Mouse (Mus musculus) heart, adult 2 months (tissue): ENCODE data around the gene Slc39a9. TPM values are rescaled to one million over a fixed set of nuclear protein-coding genes. Genes with fewer than 3 reads are reported as not detected.

Experiments
- DNase-seq, 2 experiments: peaks; one replicate each; pipeline ENCODE4 v3.0.0; 2021
- H3K27ac ChIP-seq: fragments of 200-600 bp; 2 replicates; pipeline ENCODE4 v1.8.1; 2022
- H3K27me3 ChIP-seq: fragments of 200-500 bp; 2 replicates; pipeline ENCODE4 v1.6.1; 2012; ENCODE audit warnings: mild to moderate bottlenecking, low read length, inconsistent platforms, mixed read lengths; ENCODE audit not compliant: control insufficient read depth, insufficient read depth
- H3K36me3 ChIP-seq: fragments of 200-500 bp; 2 replicates; pipeline ENCODE4 v1.6.1; 2012; ENCODE audit warnings: low read length, inconsistent platforms; ENCODE audit not compliant: control insufficient read depth, insufficient read depth
- H3K4me1 ChIP-seq: fragments of 200-500 bp; 2 replicates; pipeline ENCODE4 v1.6.1; 2011; ENCODE audit warnings: low read length; ENCODE audit not compliant: control insufficient read depth, insufficient read depth
- H3K4me3 ChIP-seq: fragments of 200-600 bp; 2 replicates; pipeline ENCODE4 v1.8.1; 2022
- H3K79me2 ChIP-seq: fragments of 200-500 bp; replicated peaks from 2 replicates; pipeline ENCODE4 v1.6.1; 2012; ENCODE audit warnings: mild to moderate bottlenecking, inconsistent platforms, low read length, moderate library complexity, mixed read lengths; ENCODE audit not compliant: control insufficient read depth, insufficient read depth
- H3K9ac ChIP-seq: fragments of 200-500 bp; 2 replicates; pipeline ENCODE4 v1.6.1; 2012; ENCODE audit warnings: low read depth, mild to moderate bottlenecking, control low read depth, inconsistent platforms, low read length, mixed read lengths
- CTCF ChIP-seq: fragments of 200-600 bp; IDR thresholded peaks from 2 replicates; pipeline ENCODE4 v1.8.1; 2022; ENCODE audit warnings: antibody characterized with exemption, mild to moderate bottlenecking, moderate library complexity
- EP300 ChIP-seq: fragments of 200-500 bp; IDR thresholded peaks from 2 replicates; pipeline ENCODE4 v1.6.1; 2011; ENCODE audit warnings: low read depth, low read length, control low read depth; ENCODE audit not compliant: insufficient read depth
- POLR2A ChIP-seq: fragments of 200-500 bp; IDR thresholded peaks from 2 replicates; pipeline ENCODE4 v1.6.1; 2011; ENCODE audit warnings: mild to moderate bottlenecking, low read depth, low read length, control low read depth; ENCODE audit not compliant: insufficient read depth
- WGBS: fragments of 180-500 bp; shearing (Covaris S2); methylation state at CpG from one replicate; pipeline ENCODE4 v1.1.7; 2018; 5-methylcytosine and 5-hydroxymethylcytosine counted together
- intact Hi-C: fragments of 180-260 bp; cut with DNase I; formaldehyde crosslinking; loops from one replicate; pipeline ENCODE4 v1.15.1; 2025
- long read RNA-seq: library from polyadenylated mRNA; stranded (forward); transcript quantifications from one replicate; pipeline ENCODE4 v2.0.0, GENCODE M21; 2021
- polyA plus RNA-seq: library from polyadenylated mRNA; depleted of rRNA; stranded (reverse); fragments of >200 nt; gene quantifications from 2 replicates; pipeline ENCODE4 v1.2.3, GENCODE M21; 2012; rRNA removed
- total RNA-seq, 2 experiments: library from RNA; stranded (reverse); gene quantifications; 2 replicates each; pipeline ENCODE4 v1.2.3; 2021

Slc39a9 gene
- 10 to 100 TPM; 15.6 to 17.4 TPM for total RNA-seq
- polyA plus RNA-seq, result 18.1 and 24.7 TPM in 2 replicates
- long read RNA-seq, full-length matches to known transcripts, result 5 of 10 reads
- long read RNA-seq, partial matches to known transcripts, result 0 of 10 reads
- long read RNA-seq, other reads (novel, unspliced or antisense), result 5 of 10 reads

DNA sequence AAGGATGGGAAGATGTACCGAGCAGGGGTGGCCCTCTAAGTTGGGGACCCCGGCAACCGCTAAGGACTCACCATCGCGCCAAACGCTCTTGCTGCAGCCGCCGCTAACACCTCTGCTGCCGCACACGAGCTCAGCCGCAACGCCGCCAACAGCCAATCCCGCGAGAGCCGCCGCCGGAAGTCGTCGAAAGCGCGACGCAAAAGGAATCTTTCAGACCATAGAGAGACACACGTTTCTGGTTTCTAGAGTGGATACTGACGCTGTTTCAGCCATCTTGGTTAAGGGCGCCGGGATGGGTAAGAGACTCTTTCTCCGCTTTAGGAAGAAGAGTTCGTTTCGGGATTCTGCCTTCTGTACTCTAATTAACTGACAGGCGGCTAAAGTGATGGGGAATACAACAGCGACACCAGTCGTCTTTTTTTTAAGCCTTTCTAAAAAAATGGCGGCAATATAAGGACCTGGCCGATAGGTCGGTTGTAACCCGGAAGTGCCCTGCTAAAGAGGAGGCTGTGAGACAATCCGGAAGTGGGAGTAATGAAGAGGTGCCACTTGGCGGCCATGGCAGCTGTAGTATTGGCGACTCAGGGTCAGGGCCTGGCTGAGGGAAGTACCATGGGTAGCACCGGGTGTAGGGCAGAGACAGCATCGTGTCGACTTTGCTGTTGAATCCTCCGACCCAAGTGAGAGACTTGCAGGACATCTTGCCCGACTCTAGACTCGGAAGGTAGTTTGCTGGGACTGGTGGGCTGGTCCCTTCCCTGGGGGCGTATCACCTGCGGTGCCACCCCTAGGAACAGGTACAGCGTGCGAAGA, at the start of gene Slc39a9, which contains the start of gene Erh:
Gene Slc39a9, plus strand, starts transcription at position 191 of the 813 bp plus-strand sequence.
Gene Erh, minus strand, starts transcription at position 649 of the 813 bp plus-strand sequence.
- peak within 1 kb of the TSS; percentile 95 for H3K27ac ChIP-seq
- H3K27me3 ChIP-seq, result no peaks in the 10 kb centered on the region
- TF ChIP-seq POLR2A (peak; percentile 71), CTCF (peak; percentile 40), EP300 (peak; percentile 69; the same call in 1 of the 2 replicates)
- under 1% methylated on average over 50 of the region's 50 CpGs for WGBS
- peaks cover 3% of the 10 kb centered on the region for H3K79me2 ChIP-seq
- peaks cover 16% of the 10 kb centered on the region for H3K36me3 ChIP-seq
- H3K9ac ChIP-seq, result peak within 1 kb of the TSS; percentile 81
- intact Hi-C loops, result loop anchor here (10.0 kb wide), 1 partner anchor 1779 kb away; the partner anchor contains the start of genes Atp6v1d and Eif2s1
- H3K4me3 ChIP-seq, result peak within 1 kb of the TSS; percentile 92
- peaks cover 11% of the 10 kb centered on the region for H3K4me1 ChIP-seq
- DNase-seq, result peak; percentile 95

DNA sequence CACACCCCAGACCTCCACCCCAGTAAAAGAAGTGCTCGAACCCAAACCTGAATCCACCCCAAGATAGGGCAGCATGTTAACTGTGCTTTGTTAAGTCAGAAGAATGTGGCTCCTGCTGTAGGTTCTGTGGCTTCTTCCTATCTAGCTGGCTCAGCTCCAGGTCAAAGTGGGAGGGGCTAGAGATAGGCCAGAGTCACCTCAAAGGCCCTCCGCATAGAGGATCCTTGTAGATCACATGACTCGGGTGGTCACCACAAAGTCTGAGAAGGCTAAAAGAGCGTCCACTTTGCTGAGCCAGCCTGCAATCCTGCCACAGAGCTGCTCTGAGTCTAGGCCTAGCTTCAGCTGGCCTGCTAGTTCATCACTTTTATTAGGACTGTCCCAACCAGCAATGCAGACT, 49.5 kb upstream of the Slc39a9 start:
- WGBS, result 53% methylated on average over 4 of the region's 4 CpGs
- no peaks in the 10 kb centered on the region for H3K79me2 ChIP-seq
- no peaks in the 10 kb centered on the region for H3K36me3 ChIP-seq
- no peak overlapping the region for H3K9ac ChIP-seq
- H3K27me3 ChIP-seq, result no peaks in the 10 kb centered on the region
- DNase-seq, result no peak
- H3K27ac ChIP-seq, result no peak overlapping the region
- TF ChIP-seq EP300, result no peak
- no peak for TF ChIP-seq CTCF
- no peak for TF ChIP-seq POLR2A
- no peak overlapping the region for H3K4me3 ChIP-seq
- peaks cover 4% of the 10 kb centered on the region for H3K4me1 ChIP-seq
- intact Hi-C loops, result no loop called here

DNA sequence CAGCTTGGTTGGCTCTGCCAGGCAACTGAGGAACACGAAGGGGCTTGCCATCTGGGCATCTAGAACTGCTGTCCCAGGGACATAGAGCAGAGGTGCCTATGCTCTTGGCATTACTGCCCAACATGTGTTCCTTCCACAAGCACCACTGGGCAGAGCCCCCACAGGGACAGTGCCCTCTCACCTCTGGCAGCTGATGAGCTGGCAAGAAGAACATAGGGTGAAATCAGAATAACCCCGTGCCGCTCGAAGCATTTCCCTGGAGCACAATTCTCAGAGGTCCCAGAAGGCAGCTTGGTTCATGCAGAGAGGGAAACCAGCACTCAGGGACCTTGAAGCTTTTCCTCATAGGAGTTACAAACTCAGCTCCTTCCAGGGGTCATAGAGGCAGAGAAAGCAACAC, 48.9 kb upstream of the Slc39a9 start:
- no peaks in the 10 kb centered on the region for H3K79me2 ChIP-seq
- no peak overlapping the region for H3K4me3 ChIP-seq
- no peak overlapping the region for H3K9ac ChIP-seq
- 72% methylated on average over 4 of the region's 4 CpGs for WGBS
- TF ChIP-seq EP300, result no peak
- no peak for TF ChIP-seq CTCF
- no peak for TF ChIP-seq POLR2A
- no peak for DNase-seq
- peaks cover 4% of the 10 kb centered on the region for H3K4me1 ChIP-seq
- intact Hi-C loops, result no loop called here
- no peaks in the 10 kb centered on the region for H3K36me3 ChIP-seq
- H3K27me3 ChIP-seq, result no peaks in the 10 kb centered on the region
- no peak overlapping the region for H3K27ac ChIP-seq

- no peak overlapping the region for H3K4me3 ChIP-seq
- no peaks in the 10 kb centered on the region for H3K27me3 ChIP-seq
- H3K79me2 ChIP-seq, result no peaks in the 10 kb centered on the region
- H3K27ac ChIP-seq, result no peak overlapping the region
- H3K36me3 ChIP-seq, result no peaks in the 10 kb centered on the region
- intact Hi-C loops, result no loop called here
- H3K9ac ChIP-seq, result no peak overlapping the region
- no peak for DNase-seq
- H3K4me1 ChIP-seq, result peaks cover 4% of the 10 kb centered on the region
- WGBS, result 94% methylated on average over 4 of the region's 4 CpGs
- TF ChIP-seq CTCF, result no peak
These were observed 48.1 kb upstream of the Slc39a9 start for GRCm38 (mm10) chr12:80595566-80595965.

GRCm38 (mm10) chr12:80595968-80596367, 47.7 kb upstream of the Slc39a9 start:
- H3K27ac ChIP-seq, result no peak overlapping the region
- intact Hi-C loops, result no loop called here
- 88% methylated on average over 4 of the region's 4 CpGs for WGBS

DNA sequence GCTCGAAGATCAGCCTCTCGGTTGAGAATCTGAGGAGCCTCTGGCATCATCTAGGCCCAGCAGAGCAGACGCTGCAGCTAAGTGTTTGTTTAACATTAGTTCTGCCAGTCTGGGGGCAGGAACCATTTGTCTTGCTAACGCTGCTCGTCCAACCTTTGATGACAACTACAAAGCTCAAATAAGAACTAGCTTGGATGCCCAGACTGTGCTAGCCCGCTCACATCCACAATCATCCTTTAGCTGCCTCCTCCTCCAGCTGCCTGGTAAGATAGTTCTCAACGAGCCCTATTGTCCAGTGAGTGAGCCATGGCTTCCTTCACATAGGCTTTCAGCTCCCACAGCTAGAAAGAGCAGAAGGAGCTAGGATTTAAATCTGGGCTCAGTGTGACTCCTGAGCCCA, 45.4 kb upstream of the Slc39a9 start:
- Histone ChIP-seq H3K4me3 (no peak overlapping the region), H3K27ac (peak overlapping the region; percentile 49), H3K36me3 (no peaks in the 10 kb centered on the region), H3K4me1 (peaks cover 4% of the 10 kb centered on the region), H3K9ac (no peak overlapping the region), H3K79me2 (no peaks in the 10 kb centered on the region), H3K27me3 (no peaks in the 10 kb centered on the region)
- 68% methylated on average over 7 of the region's 7 CpGs for WGBS
- intact Hi-C loops, result no loop called here
- TF ChIP-seq CTCF (no peak), POLR2A (no peak), EP300 (no peak)
- no peak for DNase-seq

More at GRCm38 (mm10) chr12:80595968-80596367, 47.7 kb upstream of the Slc39a9 start:
- Histone ChIP-seq H3K79me2 (no peaks in the 10 kb centered on the region), H3K36me3 (no peaks in the 10 kb centered on the region), H3K27me3 (no peaks in the 10 kb centered on the region), H3K9ac (no peak overlapping the region), H3K4me1 (peaks cover 4% of the 10 kb centered on the region), H3K4me3 (no peak overlapping the region)
- DNase-seq, result no peak
- TF ChIP-seq CTCF, result no peak
- no peak for TF ChIP-seq EP300
- TF ChIP-seq POLR2A, result no peak
